Mouse (Mus musculus): ENCODE data around the gene Adam3.

- no peak for TF ChIP-seq CTCF (IDR thresholded peaks at IDR 0.05)
- TF ChIP-seq POLR2A (IDR thresholded peaks at IDR 0.05; ENCODE audit: insufficient read depth, low read depth, low read length): no peak
- no peak for TF ChIP-seq EP300 (IDR thresholded peaks at IDR 0.05; ENCODE audit: insufficient read depth, low read depth, low read length)
Measured at GRCm38 (mm10) chr8:24725630-24726029, at the start of gene Adam3.

All from heart, adult 2 months (tissue).